Mouse (Mus musculus) intestine, embryonic 14.5 days (tissue): ENCODE measurements at regions not wholly inside any gene's neighbourhood (a gene's known extent, or its start where the extent isn't known, plus 50 kb on each side); places are given as distances from the start of the nearest gene placed in this dataset.
A peak's percentile ranks its signal among the peaks of the same experiment; 100 is the strongest.

Source experiments
- ATAC-seq: fragments of 200-750 bp; cut with Nextera tagmentation; replicated peaks from 2 replicates; pipeline ENCODE4 v1.8.0; 2017; ENCODE audit warnings: low read depth, moderate number of reproducible peaks, moderate TSS enrichment, moderate library complexity; ENCODE audit not compliant: low FRiP score, low TSS enrichment
- DNase-seq: peaks from one replicate; pipeline ENCODE4 v3.0.0-alpha.2; 2018; ENCODE audit warnings: low spot score
- H3K27ac ChIP-seq: fragments of 300-500 bp; sonication (generic); 2 replicates; pipeline ENCODE4 v1.5.1; 2014; ENCODE audit warnings: low read depth, mild to moderate bottlenecking, control low read depth
- H3K27me3 ChIP-seq: fragments of 300-500 bp; sonication (generic); replicated peaks from 2 replicates; pipeline ENCODE4 v1.6.1; 2014; ENCODE audit warnings: low read length, control low read depth; ENCODE audit not compliant: control insufficient read depth, insufficient read depth
- H3K36me3 ChIP-seq: fragments of 300-500 bp; sonication (generic); 2 replicates; pipeline ENCODE4 v1.6.1; 2014; ENCODE audit warnings: low read length, control low read depth; ENCODE audit not compliant: control insufficient read depth, insufficient read depth
- H3K4me1 ChIP-seq: fragments of 300-500 bp; sonication (generic); replicated peaks from 2 replicates; pipeline ENCODE4 v1.6.1; 2014; ENCODE audit warnings: low read length, control low read depth, mixed read lengths; ENCODE audit not compliant: control insufficient read depth, insufficient read depth
- H3K4me2 ChIP-seq: fragments of 300-500 bp; sonication (generic); 2 replicates; pipeline ENCODE4 v1.6.1; 2014; ENCODE audit warnings: low read length
- H3K4me3 ChIP-seq: fragments of 300-500 bp; sonication (generic); 2 replicates; pipeline ENCODE4 v1.5.1; 2014; ENCODE audit warnings: low read depth, low read length, control low read depth, mixed read lengths
- H3K9ac ChIP-seq: fragments of 300-500 bp; sonication (generic); 2 replicates; pipeline ENCODE4 v1.6.1; 2014; ENCODE audit warnings: mild to moderate bottlenecking, low read length
- H3K9me3 ChIP-seq: fragments of 300-500 bp; sonication (generic); 2 replicates; pipeline ENCODE4 v1.6.1; 2016; ENCODE audit warnings: low read length, control low read depth; ENCODE audit not compliant: control insufficient read depth
- WGBS: fragments of 180-500 bp; shearing (Covaris S2); extraction: QIAGEN DNeasy Blood & Tissue Kit; methylation state at CpG from one replicate; pipeline ENCODE4 v1.1.7; 2014; 5-methylcytosine and 5-hydroxymethylcytosine counted together

DNA sequence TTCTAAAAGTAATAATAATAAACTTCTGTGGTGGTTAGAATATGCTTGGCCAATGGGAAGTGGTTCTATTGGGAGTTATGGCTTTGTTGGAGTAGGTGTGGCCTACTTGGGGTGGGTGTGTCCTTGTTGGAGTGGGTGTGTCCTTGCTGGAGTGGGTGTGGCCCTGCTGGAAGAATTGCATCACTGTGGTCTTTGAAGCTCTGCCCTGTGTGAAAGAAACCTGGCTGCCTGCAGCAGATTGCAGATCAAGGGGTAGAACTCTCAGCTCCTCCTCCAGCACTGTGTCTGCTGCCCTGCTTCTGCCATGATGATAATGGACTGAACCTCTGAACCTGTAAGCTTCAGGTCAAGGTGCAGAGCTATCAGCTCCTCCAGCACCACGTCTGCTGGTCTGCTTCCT is 118.1 kb downstream of the Ets2 start:
- 63% methylated on average over 1 of the region's 1 CpGs for WGBS
- Histone ChIP-seq H3K4me1 (peaks cover 13% of the 10 kb centered on the region), H3K9ac (no peak overlapping the region), H3K27me3 (no peaks in the 10 kb centered on the region), H3K4me2 (no peak overlapping the region), H3K36me3 (no peaks in the 10 kb centered on the region), H3K9me3 (0 out of 2 replicates have a peak, but pooled peaks cover 11% of the 10 kb centered on the region), H3K27ac (no peak overlapping the region), H3K4me3 (no peak overlapping the region)
- no peak for DNase-seq
- ATAC-seq = peak; percentile 48; the same call in 1 of the 2 replicates

DNA sequence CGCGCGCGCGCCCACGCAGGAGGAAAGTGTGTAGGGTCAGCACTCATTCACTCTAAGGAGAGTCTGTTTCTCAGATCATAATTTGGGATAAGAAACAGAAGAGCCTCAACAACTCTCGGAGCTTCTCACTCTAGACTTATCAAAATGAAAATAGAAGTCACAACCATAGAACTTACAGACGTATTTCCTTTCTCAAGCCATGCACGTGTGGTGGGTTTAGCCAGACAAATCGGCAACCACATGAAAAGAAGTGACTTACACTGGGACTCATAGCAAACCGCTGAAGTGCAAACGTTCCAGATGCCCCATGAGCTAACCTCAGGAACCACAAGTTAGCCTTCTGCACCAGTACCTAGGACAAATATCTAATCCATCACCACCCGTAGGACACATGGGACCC is 114.1 kb downstream of the Ets2 start:
- Histone ChIP-seq H3K27me3 (no peaks in the 10 kb centered on the region), H3K4me2 (no peak overlapping the region), H3K4me1 (no peaks in the 10 kb centered on the region), H3K9ac (no peak overlapping the region), H3K27ac (no peak overlapping the region), H3K9me3 (0 out of 2 replicates have a peak, but pooled peaks cover 11% of the 10 kb centered on the region), H3K36me3 (no peaks in the 10 kb centered on the region), H3K4me3 (no peak overlapping the region)
- DNase-seq = no peak
- 97% methylated on average over 13 of the region's 13 CpGs for WGBS
- ATAC-seq = no peak

DNA sequence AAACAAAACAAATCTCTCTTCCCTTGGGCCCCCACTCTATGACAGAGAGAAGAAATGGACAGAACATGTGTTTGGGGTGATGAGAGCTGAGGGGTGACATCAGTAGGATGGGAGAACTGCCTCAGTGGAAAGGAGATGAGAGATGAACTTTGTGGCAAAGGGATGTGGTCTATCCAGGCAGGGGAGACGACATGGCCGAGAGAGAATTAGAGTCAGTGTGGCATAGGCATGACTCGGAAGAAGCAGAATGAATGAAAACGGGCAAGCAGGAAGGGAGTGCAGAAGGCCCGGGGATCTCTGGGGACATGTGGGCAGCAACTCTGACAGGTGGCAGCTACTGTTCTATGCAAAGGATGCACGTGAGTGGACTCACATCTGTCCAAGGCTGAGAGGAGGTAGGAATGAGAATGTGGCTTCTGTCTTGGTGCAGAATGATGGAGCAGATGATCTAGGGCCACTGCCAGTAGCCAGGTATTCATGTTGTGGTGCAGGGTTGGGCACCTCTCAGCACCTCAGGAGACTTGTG is 113.4 kb downstream of the Ets2 start:
- no peaks in the 10 kb centered on the region for H3K36me3 ChIP-seq
- H3K4me3 ChIP-seq = no peak overlapping the region
- no peaks in the 10 kb centered on the region for H3K27me3 ChIP-seq
- H3K4me1 ChIP-seq = no peaks in the 10 kb centered on the region
- 0 out of 2 replicates have a peak, but pooled peaks cover 11% of the 10 kb centered on the region for H3K9me3 ChIP-seq
- no peak overlapping the region for H3K9ac ChIP-seq
- no peak overlapping the region for H3K4me2 ChIP-seq
- 90% methylated on average over 6 of the region's 6 CpGs for WGBS
- DNase-seq (no peak), ATAC-seq (no peak)
- no peak overlapping the region for H3K27ac ChIP-seq

GRCm38 (mm10) chr16:95814513-95815118 is 112.7 kb downstream of the Ets2 start:
- Histone ChIP-seq H3K27me3 (no peaks in the 10 kb centered on the region), H3K27ac (no peak overlapping the region), H3K9ac (no peak overlapping the region), H3K4me1 (no peaks in the 10 kb centered on the region), H3K36me3 (no peaks in the 10 kb centered on the region), H3K4me3 (no peak overlapping the region), H3K9me3 (0 out of 2 replicates have a peak, but pooled peaks cover 11% of the 10 kb centered on the region), H3K4me2 (no peak overlapping the region)
- WGBS = 80% methylated on average over 9 of the region's 9 CpGs
- DNase-seq = no peak
- no peak for ATAC-seq

GRCm38 (mm10) chr16:95811092-95811491 is 109.2 kb downstream of the Ets2 start:
- whole genome bisulfite sequencing = 81% methylated on average over 6 of the region's 6 CpGs
- Histone ChIP-seq H3K4me3 (no peak overlapping the region), H3K36me3 (no peaks in the 10 kb centered on the region), H3K4me1 (no peaks in the 10 kb centered on the region), H3K9me3 (no peaks in the 10 kb centered on the region), H3K27ac (no peak overlapping the region), H3K9ac (no peak overlapping the region), H3K4me2 (no peak overlapping the region), H3K27me3 (no peaks in the 10 kb centered on the region)
- no peak for DNase-seq
- no peak for ATAC-seq

DNA sequence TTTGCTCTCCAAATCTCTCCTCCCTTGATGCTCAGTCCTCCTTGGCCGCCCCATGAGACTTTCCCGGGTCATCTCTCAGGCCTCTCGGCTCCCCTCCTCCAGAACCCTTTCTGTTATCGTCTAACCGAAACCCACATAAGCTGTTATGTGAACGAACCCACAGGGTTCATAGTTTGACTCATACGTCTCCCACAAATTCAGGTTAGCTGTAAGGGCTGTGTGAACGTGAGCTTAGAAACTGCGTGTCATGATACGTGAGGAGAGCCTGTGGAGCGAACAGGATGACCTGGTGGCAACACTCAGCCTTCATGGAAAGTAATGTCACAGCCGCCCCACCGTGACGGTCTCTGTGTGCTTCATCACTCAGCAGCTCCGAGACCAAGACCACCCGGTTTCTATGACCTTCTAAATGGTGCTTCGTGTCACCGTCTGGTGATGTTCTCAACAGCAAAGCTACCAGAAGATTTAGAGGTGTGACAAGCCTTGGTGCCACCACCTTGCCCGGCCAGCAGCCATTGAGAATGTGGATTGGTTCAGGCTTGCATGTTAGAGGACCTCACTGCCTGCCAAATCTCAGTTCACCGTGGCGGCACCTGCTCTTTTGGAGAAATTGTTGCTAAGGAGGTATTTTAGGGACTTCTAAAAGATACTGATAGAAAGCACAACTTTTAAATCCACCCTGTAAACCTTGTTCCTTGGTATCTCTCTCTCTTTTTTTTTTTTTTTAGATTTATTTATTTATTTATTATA is 107.4 kb downstream of the Ets2 start:
- no peaks in the 10 kb centered on the region for H3K27me3 ChIP-seq
- DNase-seq (no peak), ATAC-seq (no peak)
- no peak overlapping the region for H3K27ac ChIP-seq
- WGBS = 91% methylated on average over 21 of the region's 21 CpGs
- no peak overlapping the region for H3K4me3 ChIP-seq
- no peaks in the 10 kb centered on the region for H3K36me3 ChIP-seq
- H3K9ac ChIP-seq = no peak overlapping the region
- no peaks in the 10 kb centered on the region for H3K4me1 ChIP-seq
- no peaks in the 10 kb centered on the region for H3K9me3 ChIP-seq
- no peak overlapping the region for H3K4me2 ChIP-seq

DNA sequence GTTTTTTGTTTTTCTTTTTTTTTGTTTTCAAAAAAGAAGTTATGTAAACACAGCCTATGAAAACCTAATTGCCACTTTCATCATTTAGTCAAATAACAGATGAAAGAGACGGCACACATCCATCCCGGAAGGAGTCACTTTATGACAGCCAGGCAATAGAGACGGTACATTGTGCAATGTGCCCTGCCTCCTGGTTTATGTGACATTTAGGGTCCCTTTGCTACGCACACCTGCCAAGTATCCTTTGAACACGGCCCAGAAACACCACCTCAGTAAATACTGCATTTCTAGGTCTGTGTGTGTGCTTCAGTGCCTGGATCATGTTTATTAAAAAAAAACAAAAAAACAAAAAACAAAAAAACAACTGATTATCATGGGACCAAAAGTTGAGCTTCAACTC is 104.6 kb downstream of the Ets2 start:
- Histone ChIP-seq H3K9ac (no peak overlapping the region), H3K36me3 (no peaks in the 10 kb centered on the region), H3K4me2 (no peak overlapping the region), H3K4me1 (no peaks in the 10 kb centered on the region), H3K9me3 (no peaks in the 10 kb centered on the region), H3K27ac (no peak overlapping the region), H3K27me3 (no peaks in the 10 kb centered on the region), H3K4me3 (no peak overlapping the region)
- no peak for DNase-seq
- ATAC-seq = no peak
- 60% methylated on average over 5 of the region's 5 CpGs for WGBS

GRCm38 (mm10) chr16:95804199-95804598 is 102.3 kb downstream of the Ets2 start:
- H3K4me2 ChIP-seq = no peak overlapping the region
- no peak overlapping the region for H3K27ac ChIP-seq
- ATAC-seq = no peak
- no peaks in the 10 kb centered on the region for H3K27me3 ChIP-seq
- H3K36me3 ChIP-seq = no peaks in the 10 kb centered on the region
- no peaks in the 10 kb centered on the region for H3K4me1 ChIP-seq
- no peaks in the 10 kb centered on the region for H3K9me3 ChIP-seq
- DNase-seq = no peak
- WGBS = 40% methylated on average over 1 of the region's 1 CpGs
- no peak overlapping the region for H3K9ac ChIP-seq
- no peak overlapping the region for H3K4me3 ChIP-seq
